Mouse (Mus musculus): ENCODE results near the gene Ube2h.

GRCm38 (mm10) chr6:30286642-30287041 is 17.7 kb downstream of the Ube2h start:
- TF ChIP-seq CTCF (IDR thresholded peaks at IDR 0.05; ENCODE audit: extremely low read depth, insufficient read depth, insufficient read length, insufficient replicate concordance): no peak
- TF ChIP-seq POLR2A (IDR thresholded peaks at IDR 0.05; ENCODE audit: low read depth, low read length): no peak

All from spleen, adult 2 months (tissue).